Mouse (Mus musculus): Measurements from ENCODE around the gene Il4ra.
A peak's percentile ranks its signal among the peaks of the same experiment; 100 is the strongest.

Gene Il4ra

DNA sequence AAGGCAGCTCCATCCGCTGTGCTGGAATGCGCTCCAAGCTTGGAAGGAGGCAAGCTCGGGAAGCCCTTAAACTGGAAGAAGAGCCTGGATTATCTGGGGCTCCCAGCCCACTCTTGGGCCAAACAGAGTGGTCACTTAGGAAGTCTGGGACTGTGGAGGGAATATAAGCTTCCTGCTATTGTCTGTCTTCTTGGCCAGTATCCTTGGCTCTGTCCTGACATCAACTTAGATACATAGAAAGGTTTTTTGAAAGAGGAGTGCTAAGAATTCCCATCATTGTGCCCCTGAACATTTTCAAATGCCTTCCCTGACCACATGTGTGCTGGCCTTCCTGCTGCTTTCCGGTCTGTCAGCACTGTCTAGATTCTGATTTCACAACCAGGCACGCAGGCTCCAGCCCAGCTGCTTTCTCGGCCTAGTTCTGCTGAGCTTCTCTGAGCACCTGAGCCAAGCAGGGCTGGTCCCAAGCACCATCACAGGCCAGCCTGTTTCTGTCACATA is 989 bp upstream of the Il4ra start:
- DNase-seq = no peak

DNA sequence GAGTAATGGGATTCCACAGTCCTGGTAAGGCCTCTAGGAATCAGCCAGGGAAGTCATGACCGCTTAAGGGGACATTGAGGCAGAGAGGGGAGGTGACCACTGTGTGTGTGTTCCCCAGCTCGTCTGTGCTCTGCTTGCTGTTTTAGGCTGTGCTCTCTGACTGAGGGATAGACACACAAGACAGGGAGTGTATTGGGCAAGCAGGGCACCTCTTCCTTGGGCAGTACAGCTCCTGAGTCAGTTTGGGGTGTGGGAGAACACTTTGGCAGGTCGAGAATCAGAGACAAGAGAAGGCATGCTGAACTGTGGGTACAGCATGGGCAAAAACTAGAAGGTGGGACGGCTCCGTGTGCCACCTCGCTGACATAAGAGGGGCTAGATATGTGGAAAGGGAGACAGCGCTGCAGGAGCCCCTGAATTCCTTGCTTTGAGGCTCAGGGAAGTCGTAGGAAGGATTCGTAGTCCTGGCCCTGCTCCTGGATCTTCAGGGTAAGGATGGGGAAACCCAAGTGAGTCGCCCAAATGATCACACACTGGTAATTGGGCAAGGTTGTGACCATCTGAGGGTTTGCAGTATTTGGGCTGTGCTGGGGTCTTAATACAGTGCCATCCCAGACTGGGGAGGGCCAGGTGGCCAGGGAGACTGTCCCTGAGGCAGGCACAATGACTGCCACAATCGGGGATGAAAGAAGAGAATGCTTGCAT is 1.1 kb downstream of the Il4ra start:
- DNase-seq = no peak

DNA sequence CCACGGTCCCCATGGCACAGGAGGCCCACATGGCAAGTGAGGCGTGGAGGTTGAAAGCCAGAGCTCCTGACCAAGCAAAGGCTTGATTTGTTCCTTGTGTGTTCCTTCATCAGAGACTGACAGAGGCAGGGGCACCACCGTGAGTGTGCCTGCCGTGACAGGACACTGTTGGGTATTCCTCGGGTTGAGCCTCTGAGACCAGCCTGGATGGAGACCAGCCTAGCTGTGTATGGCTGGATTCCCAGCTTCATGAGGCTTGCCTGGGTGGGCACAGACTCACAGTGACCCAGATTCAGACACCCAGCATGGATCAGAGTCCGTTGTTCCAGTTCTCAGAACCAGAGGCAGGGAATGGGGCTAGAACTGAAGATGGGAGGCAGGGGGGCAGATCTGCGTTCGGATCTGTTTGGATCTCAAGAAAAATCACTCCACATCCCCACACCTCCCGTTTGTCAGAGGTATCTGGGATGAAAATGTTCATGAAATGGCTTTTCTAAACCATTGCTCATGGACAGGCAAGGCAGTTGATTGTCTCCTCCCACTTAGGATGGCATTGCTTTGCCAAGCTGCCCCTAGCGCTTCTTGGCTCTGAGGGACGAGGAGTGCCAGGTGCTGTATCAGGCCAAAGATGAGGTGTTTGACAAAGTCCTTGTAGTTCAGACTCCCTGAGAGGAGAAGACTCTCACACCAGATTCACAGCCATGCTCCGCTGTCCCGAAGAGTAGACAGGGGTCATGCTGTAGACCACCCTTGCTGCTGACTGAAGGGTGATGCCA is 1.9 kb downstream of the Il4ra start:
- no peak for DNase-seq

DNA sequence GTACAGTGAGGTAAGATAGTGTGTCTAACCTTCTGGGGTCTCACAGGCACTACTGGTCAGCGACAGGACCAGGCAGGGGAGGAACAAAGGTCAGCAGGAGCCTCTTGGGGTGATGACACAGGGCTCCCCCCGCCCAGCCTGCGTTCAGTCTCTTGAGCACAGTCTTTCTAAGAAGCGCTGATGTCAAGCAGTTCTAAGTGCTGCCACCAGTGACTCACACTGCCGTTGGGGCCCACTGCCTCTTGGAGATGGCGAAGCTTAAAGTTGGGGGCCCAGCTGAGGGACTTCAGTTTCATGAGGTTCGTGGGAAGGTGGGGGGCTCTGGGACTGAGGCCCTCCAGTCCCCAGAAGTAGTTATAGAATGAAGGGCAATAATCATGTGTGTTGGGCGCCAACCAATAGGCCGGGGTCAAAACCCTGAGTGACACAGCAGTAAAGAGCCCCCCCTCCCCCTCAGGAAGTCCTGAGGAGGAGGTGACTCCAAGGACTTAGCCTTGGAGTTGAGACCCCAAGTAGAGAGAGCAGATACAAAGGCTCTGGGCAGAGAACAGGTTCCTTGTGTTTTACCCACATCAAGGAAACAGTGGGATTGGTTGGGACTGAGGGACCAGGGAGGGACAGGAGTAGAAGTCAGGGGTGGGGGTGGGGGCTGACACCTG is 2.7 kb downstream of the Il4ra start:
- DNase-seq = peak; percentile 45 to 62

GRCm38 (mm10) chr7:125555351-125555872 is 3.5 kb downstream of the Il4ra start:
- no peak for DNase-seq

GRCm38 (mm10) chr7:125556096-125556495 is 4.2 kb downstream of the Il4ra start:
- peak in 1 of 2 experiments; percentile 33 for DNase-seq

- DNase-seq = peak; percentile 82 to 93
Observed at GRCm38 (mm10) chr7:125556865-125557264, 4.9 kb downstream of the Il4ra start.

GRCm38 (mm10) chr7:125558401-125558945 is 6.6 kb downstream of the Il4ra start:
- DNase-seq = peak; percentile 1 to 9

GRCm38 (mm10) chr7:125558997-125559396 is 7.1 kb downstream of the Il4ra start:
- peak in 1 of 2 experiments; percentile 47 for DNase-seq

- no peak for DNase-seq
Observed at GRCm38 (mm10) chr7:125559537-125559936, 7.6 kb downstream of the Il4ra start.

DNA sequence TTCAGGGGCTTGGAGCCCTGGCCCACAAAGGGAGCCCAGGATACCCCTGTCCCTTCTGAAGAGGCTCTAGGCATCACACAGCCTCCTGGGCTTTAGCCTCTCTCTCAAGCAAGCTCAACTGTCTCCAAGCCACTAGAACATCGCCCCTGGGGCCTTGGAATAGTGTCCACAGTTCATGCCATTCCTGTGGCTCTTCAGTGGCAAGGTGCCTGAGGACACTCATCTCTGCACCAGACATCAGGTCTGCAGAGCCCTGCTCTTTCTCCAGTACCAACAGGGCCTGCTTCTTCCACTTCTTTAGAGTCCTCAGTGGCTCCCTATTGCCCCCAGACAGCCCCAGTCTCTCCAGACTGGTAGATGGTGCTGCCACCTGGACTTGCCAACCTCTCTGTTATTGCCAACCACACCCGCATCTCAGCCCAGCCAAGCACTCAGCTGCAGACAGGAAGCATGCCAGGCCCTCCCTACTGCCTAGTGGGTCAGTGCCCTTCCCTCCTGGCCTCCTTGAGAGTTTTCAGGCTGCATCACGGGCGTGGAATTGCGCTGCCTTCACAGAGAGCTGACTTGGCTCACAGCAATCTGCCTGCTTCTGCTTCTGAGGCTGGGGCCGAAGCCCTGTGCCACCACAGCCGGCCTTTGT is 8.3 kb downstream of the Il4ra start:
- DNase-seq = peak in 1 of 2 experiments; percentile 47

GRCm38 (mm10) chr7:125561085-125561690 is 9.3 kb downstream of the Il4ra start:
- peak; percentile 52 to 70 for DNase-seq

- DNase-seq = no peak
Observed at GRCm38 (mm10) chr7:125562413-125562812, 10.5 kb downstream of the Il4ra start.

DNA sequence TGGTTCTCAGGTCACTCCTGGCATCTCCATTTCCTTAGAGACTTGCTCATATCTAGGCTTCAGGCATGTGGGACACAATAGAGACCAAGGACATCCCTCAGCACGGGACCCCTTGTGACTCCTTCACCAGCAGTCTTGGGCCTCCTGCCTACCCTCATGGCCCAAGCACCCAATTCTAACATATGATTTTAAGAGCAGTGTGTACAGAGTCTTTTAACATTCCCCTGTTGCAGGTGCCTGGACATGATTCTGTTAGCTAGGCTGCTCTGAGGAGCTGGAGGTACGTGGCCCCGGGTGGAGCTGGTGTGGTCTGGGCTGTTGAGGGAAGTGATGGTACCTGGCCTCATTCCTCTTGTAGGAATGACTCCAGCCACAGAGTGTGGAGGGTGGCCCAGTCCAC is 11.2 kb downstream of the Il4ra start:
- DNase-seq = no peak

DNA sequence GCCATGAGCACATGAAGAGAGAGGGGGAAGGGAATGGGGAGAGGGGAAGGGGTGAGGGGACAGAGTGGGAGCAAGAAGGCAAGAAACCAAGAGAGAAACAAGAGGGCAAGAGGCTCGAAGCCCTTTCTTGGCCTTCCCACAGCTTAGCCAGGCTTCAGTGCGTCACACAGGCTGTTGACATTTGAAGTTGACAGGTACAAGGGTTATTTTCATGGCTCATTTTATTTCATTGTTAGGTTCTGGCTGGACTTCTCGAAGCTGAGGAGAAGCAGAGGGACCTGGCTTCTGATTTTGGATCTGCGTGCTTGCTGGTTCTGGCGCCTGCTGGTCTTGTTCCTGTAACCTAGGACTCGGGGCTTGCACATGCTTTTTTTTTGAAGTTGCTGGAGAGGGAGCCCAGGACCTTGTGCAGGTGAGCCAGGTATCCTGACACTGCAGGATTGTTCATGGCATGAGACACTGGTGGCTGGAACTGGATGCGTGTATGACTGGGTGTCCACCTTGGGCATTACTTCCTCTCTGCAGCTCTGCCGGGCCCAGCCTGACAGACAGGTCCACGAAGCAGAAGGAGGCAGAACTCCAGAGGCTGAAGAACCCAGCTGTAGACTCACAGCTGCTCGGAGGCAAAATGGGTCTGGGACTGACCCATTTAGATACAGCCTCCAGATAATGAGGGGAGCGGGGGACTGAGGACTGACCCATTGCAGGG is 12.6 kb downstream of the Il4ra start:
- no peak for DNase-seq

DNA sequence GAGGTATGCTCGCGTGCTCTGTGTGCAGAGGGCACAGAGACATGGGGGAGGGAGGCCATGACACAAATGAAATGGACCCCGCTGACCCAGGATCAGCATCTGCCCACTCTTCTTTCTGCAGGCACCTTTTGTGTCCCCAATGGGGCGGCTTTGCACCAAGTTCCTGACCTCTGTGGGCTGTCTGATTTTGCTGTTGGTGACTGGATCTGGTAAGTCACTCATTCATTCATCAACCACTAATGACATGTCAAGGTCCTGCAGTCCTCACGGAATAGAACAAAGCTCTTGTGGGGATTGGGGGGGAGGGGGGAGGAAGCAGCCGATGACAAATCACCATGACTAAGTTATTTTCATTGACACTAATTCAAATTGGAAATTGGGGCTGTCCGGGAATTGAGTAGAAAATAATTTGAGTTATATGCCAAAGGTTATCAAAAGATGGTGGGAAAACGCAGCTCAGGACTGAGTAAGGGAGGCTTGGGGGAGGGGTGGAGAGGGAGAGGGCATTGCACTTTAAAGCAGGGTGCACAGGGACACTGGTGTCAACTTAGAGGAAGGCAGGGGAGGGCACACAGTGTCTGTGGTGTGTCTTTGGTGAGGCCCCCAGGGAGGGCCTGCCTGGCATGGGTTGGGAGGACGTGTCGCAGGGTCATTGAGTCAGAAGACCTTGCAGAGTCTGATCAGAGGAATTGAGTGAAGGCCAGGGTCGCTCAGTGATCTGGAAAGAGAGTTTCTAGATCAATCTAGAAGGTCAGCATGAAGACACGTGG is 13.8 kb downstream of the Il4ra start:
- DNase-seq = no peak

DNA sequence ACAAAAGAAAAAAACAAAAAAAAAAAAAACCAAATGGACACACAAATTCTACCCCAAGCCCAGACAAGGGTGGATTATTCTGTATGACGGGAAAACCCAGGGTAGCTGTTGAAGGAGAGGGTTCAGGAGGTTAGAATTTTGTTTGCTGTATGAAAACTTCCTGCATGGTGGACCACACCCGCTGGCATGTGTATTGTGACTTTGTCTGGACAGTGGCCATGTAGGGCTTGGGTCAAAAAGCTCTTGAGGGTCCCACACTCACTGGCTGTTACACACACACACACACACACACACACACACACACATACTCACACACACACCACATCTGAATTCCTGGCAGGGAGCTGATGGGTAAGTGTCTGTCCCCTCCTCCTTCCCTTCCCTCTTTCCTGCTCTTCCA is 14.5 kb downstream of the Il4ra start:
- no peak for DNase-seq

- DNase-seq = no peak
Observed at GRCm38 (mm10) chr7:125568888-125569287, 17.0 kb downstream of the Il4ra start.

- DNase-seq = no peak
Observed at GRCm38 (mm10) chr7:125571891-125572290, 20.0 kb downstream of the Il4ra start.

- no peak for DNase-seq
Observed at GRCm38 (mm10) chr7:125572737-125573136, 20.8 kb downstream of the Il4ra start.

DNA sequence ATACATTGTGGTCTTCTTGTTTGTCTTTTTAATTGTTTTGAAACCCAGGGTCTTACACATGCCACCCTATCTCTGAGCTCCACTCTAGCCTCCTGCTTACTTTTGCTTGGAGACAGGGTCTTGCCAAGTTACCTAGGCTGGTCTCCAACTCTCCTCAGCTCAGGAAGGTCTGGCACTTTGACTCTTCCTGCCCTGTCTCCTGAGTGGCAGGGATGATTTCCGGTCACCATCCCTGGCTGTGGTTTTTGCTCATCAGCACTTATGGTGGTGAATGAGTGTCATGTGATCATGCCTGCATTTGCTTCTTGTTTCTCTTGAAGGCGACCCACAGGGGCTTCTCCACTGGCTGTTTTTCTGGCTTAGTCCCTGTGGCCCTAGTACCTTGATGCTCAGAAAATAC is 21.9 kb downstream of the Il4ra start:
- no peak for DNase-seq
